ENCODE assay signal across 8 mouse cellular contexts in the genomic region with DNA sequence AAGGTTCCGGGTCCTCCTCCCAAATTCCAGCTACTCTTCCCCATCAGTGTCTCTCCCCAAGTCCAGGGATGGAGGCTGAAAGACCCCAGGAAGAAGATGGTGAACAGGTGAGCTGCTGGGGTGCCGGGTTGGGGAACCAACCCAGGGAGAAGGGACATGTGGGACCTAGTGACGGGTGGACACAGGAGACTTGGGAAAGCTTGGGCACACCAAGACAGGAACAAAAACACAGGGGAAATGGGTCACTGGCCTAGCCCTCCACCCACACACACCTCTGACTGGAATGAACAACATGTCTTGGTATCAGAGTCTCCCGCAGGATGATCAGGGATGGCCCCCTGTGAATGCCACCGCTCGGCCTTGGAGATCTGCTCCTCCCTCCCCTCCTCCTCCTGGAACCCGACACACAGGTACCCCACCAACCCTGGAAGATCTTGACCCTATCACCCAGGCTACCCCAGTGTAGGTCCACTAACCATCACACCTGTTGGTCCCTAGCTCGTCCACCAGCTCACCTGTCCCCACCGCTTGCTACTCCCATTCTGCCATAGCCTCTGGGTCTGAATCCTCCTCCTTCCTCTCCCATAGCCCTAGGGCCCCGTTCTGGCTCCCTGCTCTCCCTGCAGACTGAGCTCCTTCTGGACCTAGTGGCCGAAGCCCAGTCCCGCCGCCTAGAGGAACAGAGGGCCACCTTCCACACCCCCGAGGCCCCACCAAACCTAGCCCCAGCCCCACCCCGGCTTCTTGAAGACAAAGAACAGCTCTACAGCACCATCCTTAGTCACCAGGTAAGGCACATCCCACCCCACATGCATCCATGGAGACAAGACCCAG. TPM values are rescaled to one million over a fixed set of nuclear protein-coding genes. Genes with fewer than 3 reads are reported as not detected.
DNase-seq lines count a peak whose midpoint lies in the region; ATAC-seq lines count a peak whose summit lies in the region.

No protein-coding gene starts in this region.

- H3K9ac ChIP-seq in forebrain, embryonic 11.5 days (ENCODE audit: low read length): peak overlapping the region; percentile 99; the same call in 1 of the 2 replicates
- H3K9ac ChIP-seq in forebrain, embryonic 16.5 days (replicated peaks; ENCODE audit: low read depth, low read length): no peak overlapping the region
- H3K9ac ChIP-seq in forebrain, embryonic 15.5 days (replicated peaks): no peak overlapping the region
- H3K9ac ChIP-seq in liver, embryonic 11.5 days (ENCODE audit: low read depth, low read length): peak overlapping the region; percentile 96

- H3K4me2 ChIP-seq in forebrain, embryonic 11.5 days (ENCODE audit: low read depth, low read length, severe bottlenecking): peak overlapping the region; percentile 95; the same call in 1 of the 2 replicates
- no peak overlapping the region for H3K4me2 ChIP-seq in forebrain, embryonic 16.5 days (ENCODE audit: low read length)
- no peak overlapping the region for H3K4me2 ChIP-seq in forebrain, embryonic 15.5 days (replicated peaks)
- H3K4me2 ChIP-seq in liver, embryonic 11.5 days: peak overlapping the region; percentile 100

- intact Hi-C loops in left cerebral cortex, postnatal 4 days (cut with DNase I): no loop called here

- DNase-seq in forebrain, embryonic 11.5 days (ENCODE audit: low spot score): peak; percentile 57
- peak; percentile 48 for DNase-seq in A20 (ENCODE audit: low read depth, low spot score)
- no peak for DNase-seq in liver, embryonic 11.5 days (ENCODE audit: low spot score)
- DNase-seq in testis, postnatal 10 days (ENCODE audit: low spot score): peak; percentile 51
- DNase-seq in urinary bladder, postnatal 25 days (ENCODE audit: low spot score): no peak
- no peak for DNase-seq in left cerebral cortex, postnatal 4 days

- H3K27ac ChIP-seq in forebrain, embryonic 11.5 days (ENCODE audit: low read depth, low read length): peak overlapping the region; percentile 100
- H3K27ac ChIP-seq in forebrain, embryonic 16.5 days (ENCODE audit: low read length): no peak overlapping the region; the same call in 1 of the 2 replicates
- peak overlapping the region; percentile 97 for H3K27ac ChIP-seq in forebrain, embryonic 15.5 days (replicated peaks)
- peak overlapping the region; percentile 95 for H3K27ac ChIP-seq in liver, embryonic 11.5 days (ENCODE audit: low read depth, low read length)

- no peak for ATAC-seq in forebrain, embryonic 11.5 days (replicated peaks; ENCODE audit: low FRiP score)
- ATAC-seq in forebrain, embryonic 16.5 days: no peak
- ATAC-seq in forebrain, embryonic 15.5 days (replicated peaks): no peak
- ATAC-seq in liver, embryonic 11.5 days (replicated peaks; ENCODE audit: low FRiP score): no peak

- H3K4me1 ChIP-seq in forebrain, embryonic 11.5 days (replicated peaks; ENCODE audit: control insufficient read depth, insufficient read depth, low read length): peaks cover 39% of the 10 kb centered on the region
- H3K4me1 ChIP-seq in forebrain, embryonic 16.5 days (replicated peaks; ENCODE audit: control insufficient read depth, insufficient read depth, low read length): peaks cover 53% of the 10 kb centered on the region
- H3K4me1 ChIP-seq in forebrain, embryonic 15.5 days: peaks cover 62% of the 10 kb centered on the region
- H3K4me1 ChIP-seq in liver, embryonic 11.5 days (replicated peaks; ENCODE audit: control insufficient read depth, insufficient read depth, low read length): peaks cover 58% of the 10 kb centered on the region

- no peaks in the 10 kb centered on the region; the same call in 1 of the 2 replicates for H3K36me3 ChIP-seq in forebrain, embryonic 11.5 days (ENCODE audit: control insufficient read depth, insufficient read depth, low read length)
- 0 out of 2 replicates have a peak, but pooled peaks cover 1% of the 10 kb centered on the region for H3K36me3 ChIP-seq in forebrain, embryonic 16.5 days (ENCODE audit: control insufficient read depth, insufficient read depth)
- H3K36me3 ChIP-seq in forebrain, embryonic 15.5 days: peaks cover 6% of the 10 kb centered on the region
- H3K36me3 ChIP-seq in liver, embryonic 11.5 days (ENCODE audit: control insufficient read depth, insufficient read depth, low read length): peaks cover 4% of the 10 kb centered on the region; the same call in 1 of the 2 replicates

- H3K4me3 ChIP-seq in forebrain, embryonic 11.5 days (ENCODE audit: low read depth, low read length): no peak overlapping the region
- H3K4me3 ChIP-seq in forebrain, embryonic 16.5 days (replicated peaks; ENCODE audit: low read length): no peak overlapping the region
- 0 out of 2 replicates have a peak overlapping the region, but pooled peaks have one; percentile 81 for H3K4me3 ChIP-seq in forebrain, embryonic 15.5 days
- H3K4me3 ChIP-seq in liver, embryonic 11.5 days (ENCODE audit: low read depth, low read length): peak overlapping the region; percentile 91

- H3K9me3 ChIP-seq in forebrain, embryonic 11.5 days (ENCODE audit: control insufficient read depth, low read length): no peaks in the 10 kb centered on the region
- no peaks in the 10 kb centered on the region for H3K9me3 ChIP-seq in forebrain, embryonic 16.5 days (ENCODE audit: control insufficient read depth, low read length)
- H3K9me3 ChIP-seq in forebrain, embryonic 15.5 days: no peaks in the 10 kb centered on the region
- no peaks in the 10 kb centered on the region for H3K9me3 ChIP-seq in liver, embryonic 11.5 days (ENCODE audit: control insufficient read depth, low read length)

- WGBS in forebrain, embryonic 11.5 days: 59% methylated on average over 15 of the region's 15 CpGs
- WGBS in forebrain, embryonic 16.5 days: 72% methylated on average over 15 of the region's 15 CpGs
- WGBS in forebrain, embryonic 15.5 days: 70% methylated on average over 15 of the region's 15 CpGs
- WGBS in liver, embryonic 11.5 days: 48% methylated on average over 15 of the region's 15 CpGs

- H3K27me3 ChIP-seq in forebrain, embryonic 11.5 days (ENCODE audit: control insufficient read depth, insufficient read depth, low read length): no peaks in the 10 kb centered on the region
- H3K27me3 ChIP-seq in forebrain, embryonic 16.5 days (replicated peaks; ENCODE audit: control insufficient read depth, insufficient read depth, low read length): no peaks in the 10 kb centered on the region
- no peaks in the 10 kb centered on the region for H3K27me3 ChIP-seq in forebrain, embryonic 15.5 days
- no peaks in the 10 kb centered on the region for H3K27me3 ChIP-seq in liver, embryonic 11.5 days (replicated peaks; ENCODE audit: control insufficient read depth, insufficient read depth, low read length)

RNA-seq across cellular contexts. Expression of gene Pbx2, which starts 0.7 kb away (rescaled TPM):
- 17.8 and 17.9 TPM in 2 replicates for polyA plus RNA-seq in forebrain, embryonic 11.5 days (2014; fragmentation: Nextera tagmentation; extraction: Ambion mirVana)
- 5.3 and 7.6 TPM in 2 replicates for polyA plus RNA-seq in forebrain, embryonic 16.5 days (2015; fragmentation: Nextera tagmentation; extraction: Ambion mirVana)
- 6.8 and 7.5 TPM in 2 replicates for polyA plus RNA-seq in forebrain, embryonic 15.5 days (2015; fragmentation: Nextera tagmentation; extraction: Ambion mirVana)
- polyA plus RNA-seq in liver, embryonic 11.5 days (2014; fragmentation: Nextera tagmentation; extraction: Ambion mirVana): 10.4 and 11.4 TPM in 2 replicates
- total RNA-seq in left cerebral cortex, postnatal 4 days (2021): 10 to 100 TPM; 36.2 to 39.3 TPM

RNA-seq across cellular contexts. Expression of gene Gpsm3, which starts 0.8 kb away (rescaled TPM):
- polyA plus RNA-seq in forebrain, embryonic 11.5 days (2014; fragmentation: Nextera tagmentation; extraction: Ambion mirVana): 2.6 and 4.3 TPM in 2 replicates
- polyA plus RNA-seq in forebrain, embryonic 16.5 days (2015; fragmentation: Nextera tagmentation; extraction: Ambion mirVana): 2.8 and 3.0 TPM in 2 replicates
- 2.7 and 3.2 TPM in 2 replicates for polyA plus RNA-seq in forebrain, embryonic 15.5 days (2015; fragmentation: Nextera tagmentation; extraction: Ambion mirVana)
- 18.5 and 19.8 TPM in 2 replicates for polyA plus RNA-seq in liver, embryonic 11.5 days (2014; fragmentation: Nextera tagmentation; extraction: Ambion mirVana)
- total RNA-seq in left cerebral cortex, postnatal 4 days (2021): 1 to 10 TPM; 1.6 to 2.8 TPM

RNA-seq across cellular contexts. Expression of gene Ager, which starts 7.3 kb away (rescaled TPM):
- polyA plus RNA-seq in forebrain, embryonic 11.5 days (2014; fragmentation: Nextera tagmentation; extraction: Ambion mirVana): 2.4 and 4.0 TPM in 2 replicates
- 1.5 and 1.6 TPM in 2 replicates for polyA plus RNA-seq in forebrain, embryonic 16.5 days (2015; fragmentation: Nextera tagmentation; extraction: Ambion mirVana)
- polyA plus RNA-seq in forebrain, embryonic 15.5 days (2015; fragmentation: Nextera tagmentation; extraction: Ambion mirVana): 1.8 TPM in 2 replicates
- 1.3 and 1.7 TPM in 2 replicates for polyA plus RNA-seq in liver, embryonic 11.5 days (2014; fragmentation: Nextera tagmentation; extraction: Ambion mirVana)
- total RNA-seq in left cerebral cortex, postnatal 4 days (2021): 1 to 10 TPM; 1.8 TPM

RNA-seq across cellular contexts. Expression of gene Rnf5, which starts 13.1 kb away (rescaled TPM):
- polyA plus RNA-seq in forebrain, embryonic 11.5 days (2014; fragmentation: Nextera tagmentation; extraction: Ambion mirVana): 158 and 169 TPM in 2 replicates
- 292 and 328 TPM in 2 replicates for polyA plus RNA-seq in forebrain, embryonic 16.5 days (2015; fragmentation: Nextera tagmentation; extraction: Ambion mirVana)
- 313 and 321 TPM in 2 replicates for polyA plus RNA-seq in forebrain, embryonic 15.5 days (2015; fragmentation: Nextera tagmentation; extraction: Ambion mirVana)
- polyA plus RNA-seq in liver, embryonic 11.5 days (2014; fragmentation: Nextera tagmentation; extraction: Ambion mirVana): 109 TPM in 2 replicates
- total RNA-seq in left cerebral cortex, postnatal 4 days (2021): 100 to 1,000 TPM; 106 to 109 TPM

RNA-seq across cellular contexts. Expression of gene Agpat1, which starts 13.7 kb away (rescaled TPM):
- 93.4 and 101 TPM in 2 replicates for polyA plus RNA-seq in forebrain, embryonic 11.5 days (2014; fragmentation: Nextera tagmentation; extraction: Ambion mirVana)
- 93.7 and 104 TPM in 2 replicates for polyA plus RNA-seq in forebrain, embryonic 16.5 days (2015; fragmentation: Nextera tagmentation; extraction: Ambion mirVana)
- polyA plus RNA-seq in forebrain, embryonic 15.5 days (2015; fragmentation: Nextera tagmentation; extraction: Ambion mirVana): 89.2 and 91.1 TPM in 2 replicates
- 57.2 and 64.8 TPM in 2 replicates for polyA plus RNA-seq in liver, embryonic 11.5 days (2014; fragmentation: Nextera tagmentation; extraction: Ambion mirVana)
- 100 to 1,000 TPM; 145 to 154 TPM for total RNA-seq in left cerebral cortex, postnatal 4 days (2021)

Comparison
In these comparisons a context has a peak if more than half of its experiments do, and no peak if none do; other contexts are left out.
1. H3K4me2 ChIP-seq: peak in forebrain, embryonic 11.5 days (single experiment) and liver, embryonic 11.5 days (single experiment); none in forebrain, embryonic 16.5 days (single experiment) and forebrain, embryonic 15.5 days (single experiment).
2. H3K4me3 ChIP-seq: peak in forebrain, embryonic 15.5 days (single experiment) and liver, embryonic 11.5 days (single experiment); none in forebrain, embryonic 11.5 days (single experiment) and forebrain, embryonic 16.5 days (single experiment).
3. H3K9ac ChIP-seq: peak in forebrain, embryonic 11.5 days (single experiment) and liver, embryonic 11.5 days (single experiment); none in forebrain, embryonic 16.5 days (single experiment) and forebrain, embryonic 15.5 days (single experiment).
4. DNase-seq: peak in forebrain, embryonic 11.5 days (single experiment), A20 (single experiment) and testis, postnatal 10 days (single experiment); none in liver, embryonic 11.5 days (single experiment), urinary bladder, postnatal 25 days (single experiment) and left cerebral cortex, postnatal 4 days (single experiment).